Mouse (Mus musculus) stomach, postnatal 0 days (tissue): ENCODE results near the gene Fry. TPM values are rescaled to one million over a fixed set of nuclear protein-coding genes. Genes with fewer than 3 reads are reported as not detected.

Source experiments
- ATAC-seq: fragments of 200-750 bp; cut with Nextera tagmentation; 2 replicates; pipeline ENCODE4 v1.8.0; 2017; ENCODE audit not compliant: low FRiP score, low TSS enrichment
- DNase-seq: peaks from one replicate; pipeline ENCODE4 v3.0.0-alpha.2; 2016; ENCODE audit warnings: low spot score
- H3K27ac ChIP-seq: fragments of 300-500 bp; sonication (generic); replicated peaks from 2 replicates; pipeline ENCODE4 v1.5.1; 2014; ENCODE audit warnings: mild to moderate bottlenecking, control low read depth
- H3K27me3 ChIP-seq: fragments of 300-500 bp; sonication (generic); 2 replicates; pipeline ENCODE4 v1.6.1; 2014; ENCODE audit warnings: low read length; ENCODE audit not compliant: control insufficient read depth, insufficient read depth
- H3K36me3 ChIP-seq: fragments of 300-500 bp; sonication (generic); 2 replicates; pipeline ENCODE4 v1.6.1; 2014; ENCODE audit warnings: low read length, mixed read lengths; ENCODE audit not compliant: control insufficient read depth, insufficient read depth
- H3K4me1 ChIP-seq: fragments of 300-500 bp; sonication (generic); replicated peaks from 2 replicates; pipeline ENCODE4 v1.6.1; 2014; ENCODE audit warnings: antibody characterized with exemption; ENCODE audit not compliant: control insufficient read depth, insufficient read depth
- H3K4me2 ChIP-seq: fragments of 300-500 bp; sonication (generic); replicated peaks from 2 replicates; pipeline ENCODE4 v1.6.1; 2014; ENCODE audit warnings: low read depth, mild to moderate bottlenecking, control low read depth, moderate library complexity
- H3K4me3 ChIP-seq: fragments of 300-500 bp; sonication (generic); 2 replicates; pipeline ENCODE4 v1.5.1; 2014; ENCODE audit warnings: low read depth, low read length, control low read depth
- H3K9ac ChIP-seq: fragments of 300-500 bp; sonication (generic); 2 replicates; pipeline ENCODE4 v1.6.1; 2014; ENCODE audit warnings: mild to moderate bottlenecking, low read length, control low read depth, mixed read lengths
- H3K9me3 ChIP-seq: fragments of 300-500 bp; sonication (generic); 2 replicates; pipeline ENCODE4 v1.6.1; 2016; ENCODE audit warnings: low read length; ENCODE audit not compliant: control insufficient read depth
- CTCF ChIP-seq: IDR thresholded peaks from 2 replicates; pipeline ENCODE4 v1.5.1; 2016; ENCODE audit warnings: antibody characterized with exemption, low read depth, mild to moderate bottlenecking, moderate library complexity
- EP300 ChIP-seq: optimal IDR thresholded peaks from 2 replicates; pipeline ENCODE3; 2016; ENCODE audit warnings: antibody characterized with exemption
- WGBS: fragments of 180-500 bp; shearing (Covaris S2); extraction: QIAGEN DNeasy Blood & Tissue Kit; methylation state at CpG from one replicate; pipeline ENCODE4 v1.1.7; 2014; 5-methylcytosine and 5-hydroxymethylcytosine counted together
- polyA plus RNA-seq: library from polyadenylated mRNA; unstranded; fragments of >200 nt; fragmentation: Nextera tagmentation; extraction: Ambion mirVana; gene quantifications from 2 replicates; pipeline ENCODE4 v1.2.1, GENCODE M21; 2015

The Fry gene
- polyA plus RNA-seq, 1 experiment from 2014 or later, result 6.5 TPM

DNA sequence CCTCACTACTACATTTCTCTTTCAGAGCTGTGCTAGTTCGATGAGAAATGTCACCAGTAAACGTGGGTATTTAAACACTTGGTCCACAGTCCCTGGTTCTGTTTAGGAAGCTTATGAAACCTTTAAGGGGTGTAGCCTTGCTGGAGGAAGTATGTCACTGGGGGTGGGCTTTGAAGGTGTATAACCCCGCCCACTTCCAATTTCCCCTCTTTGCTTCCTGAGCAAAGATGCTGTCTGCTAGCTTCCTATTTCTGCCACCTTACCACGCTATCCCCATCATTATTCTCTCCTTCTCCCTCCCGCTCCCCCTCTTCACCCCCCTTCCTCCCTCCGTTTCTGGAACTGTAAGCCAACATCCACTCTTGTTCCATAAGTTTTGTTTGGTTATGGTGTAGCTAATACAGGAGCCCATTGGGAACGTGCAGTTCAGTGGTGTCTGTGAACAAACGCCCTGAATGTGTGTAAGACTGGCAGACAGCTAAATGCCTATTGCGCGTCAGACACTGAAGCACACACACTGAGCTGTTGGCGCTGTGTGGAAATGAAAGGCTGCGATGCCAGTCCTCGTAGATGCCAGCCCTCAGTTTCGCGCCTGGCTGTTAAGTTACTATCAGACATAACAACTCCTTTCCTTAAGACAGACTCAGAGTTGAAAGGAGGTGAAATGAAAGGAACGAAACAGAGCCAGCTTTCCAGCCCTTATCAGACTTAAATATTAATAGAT, 37.8 kb downstream of the Fry start:
- no peak overlapping the region for H3K9ac ChIP-seq
- TF ChIP-seq CTCF, result no peak
- TF ChIP-seq EP300, result no peak
- H3K9me3 ChIP-seq, result no peaks in the 10 kb centered on the region
- no peaks in the 10 kb centered on the region for H3K27me3 ChIP-seq
- ATAC-seq (no peak), DNase-seq (no peak)
- H3K4me3 ChIP-seq, result no peak overlapping the region
- no peak overlapping the region for H3K27ac ChIP-seq
- WGBS, result 82% methylated on average over 16 of the region's 16 CpGs
- no peak overlapping the region for H3K4me2 ChIP-seq
- H3K4me1 ChIP-seq, result no peaks in the 10 kb centered on the region
- no peaks in the 10 kb centered on the region for H3K36me3 ChIP-seq

DNA sequence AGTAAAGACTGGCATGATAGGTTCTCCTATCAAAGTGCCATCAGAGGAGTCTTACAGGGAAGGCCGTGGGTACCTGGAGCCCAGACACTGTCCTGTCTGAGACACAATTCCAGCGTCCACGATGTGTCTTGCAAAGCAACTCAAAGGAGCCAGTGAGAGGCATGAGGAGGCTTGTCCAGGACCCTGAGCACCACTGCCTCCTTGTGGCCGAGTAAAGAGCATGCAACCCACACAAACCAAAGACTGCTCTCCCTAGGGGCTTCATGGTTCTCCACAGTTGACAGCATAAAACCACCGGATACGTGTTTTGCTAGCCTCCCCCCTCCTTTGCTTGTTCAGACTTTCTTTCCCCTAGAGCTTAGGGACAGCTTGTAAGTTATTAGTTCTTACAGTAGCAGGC, 39.2 kb downstream of the Fry start:
- no peak overlapping the region for H3K27ac ChIP-seq
- no peak for TF ChIP-seq EP300
- peak; percentile 83 for TF ChIP-seq CTCF
- no peaks in the 10 kb centered on the region for H3K36me3 ChIP-seq
- DNase-seq, result peak; percentile 53
- no peak overlapping the region for H3K4me3 ChIP-seq
- no peaks in the 10 kb centered on the region for H3K9me3 ChIP-seq
- WGBS, result 49% methylated on average over 6 of the region's 6 CpGs
- H3K9ac ChIP-seq, result no peak overlapping the region
- H3K4me1 ChIP-seq, result no peaks in the 10 kb centered on the region
- H3K4me2 ChIP-seq, result no peak overlapping the region
- H3K27me3 ChIP-seq, result no peaks in the 10 kb centered on the region
- no peak for ATAC-seq

DNA sequence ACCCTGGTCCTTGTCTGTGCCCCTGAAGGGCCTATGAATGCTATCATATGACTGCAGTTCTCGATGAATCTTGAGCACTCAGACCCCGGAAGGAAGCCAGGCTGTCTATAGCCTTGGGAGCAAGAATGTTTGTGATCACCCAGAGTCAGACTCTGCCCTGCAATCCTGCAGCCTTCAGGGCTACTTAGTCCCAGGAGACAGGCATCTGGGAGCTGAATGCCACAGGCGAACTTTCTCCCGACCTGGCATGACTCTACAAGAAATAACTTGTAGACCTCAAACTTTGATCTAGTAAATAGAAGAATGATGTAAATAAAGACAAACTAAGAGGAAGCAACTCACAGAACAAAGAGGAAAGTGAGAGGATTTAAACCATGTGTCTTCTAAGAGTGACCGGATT, 40.7 kb downstream of the Fry start:
- Histone ChIP-seq H3K27me3 (no peaks in the 10 kb centered on the region), H3K4me1 (no peaks in the 10 kb centered on the region), H3K9ac (no peak overlapping the region), H3K4me2 (no peak overlapping the region), H3K27ac (no peak overlapping the region), H3K36me3 (no peaks in the 10 kb centered on the region), H3K4me3 (no peak overlapping the region), H3K9me3 (no peaks in the 10 kb centered on the region)
- ATAC-seq (no peak), DNase-seq (no peak)
- 46% methylated on average over 5 of the region's 5 CpGs for WGBS
- TF ChIP-seq CTCF, result no peak
- TF ChIP-seq EP300, result no peak

DNA sequence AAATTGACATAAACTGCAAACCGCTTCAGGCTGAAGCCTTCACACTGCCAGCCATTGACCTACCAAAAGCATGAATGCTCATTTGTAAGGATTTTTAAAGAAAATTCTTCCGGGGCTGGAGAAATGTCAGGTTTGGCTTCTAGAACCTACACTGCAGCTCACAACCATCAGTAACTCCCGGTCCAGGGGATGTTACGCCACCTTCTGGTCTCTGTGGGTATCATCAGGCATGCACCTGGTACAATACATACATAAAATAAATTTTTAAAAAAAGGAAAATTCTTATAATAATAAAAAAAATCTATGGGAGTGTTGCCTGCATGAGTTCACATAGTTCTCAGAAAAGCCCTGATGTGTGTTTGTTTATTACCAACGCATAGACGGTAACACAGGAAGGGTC, 42.7 kb downstream of the Fry start:
- peak; percentile 56 for TF ChIP-seq CTCF
- TF ChIP-seq EP300, result no peak
- Histone ChIP-seq H3K27me3 (no peaks in the 10 kb centered on the region), H3K27ac (no peak overlapping the region), H3K9me3 (no peaks in the 10 kb centered on the region), H3K36me3 (no peaks in the 10 kb centered on the region), H3K4me3 (no peak overlapping the region), H3K4me2 (no peak overlapping the region), H3K9ac (no peak overlapping the region), H3K4me1 (no peaks in the 10 kb centered on the region)
- DNase-seq, result no peak
- WGBS, result 80% methylated on average over 6 of the region's 6 CpGs
- no peak for ATAC-seq

DNA sequence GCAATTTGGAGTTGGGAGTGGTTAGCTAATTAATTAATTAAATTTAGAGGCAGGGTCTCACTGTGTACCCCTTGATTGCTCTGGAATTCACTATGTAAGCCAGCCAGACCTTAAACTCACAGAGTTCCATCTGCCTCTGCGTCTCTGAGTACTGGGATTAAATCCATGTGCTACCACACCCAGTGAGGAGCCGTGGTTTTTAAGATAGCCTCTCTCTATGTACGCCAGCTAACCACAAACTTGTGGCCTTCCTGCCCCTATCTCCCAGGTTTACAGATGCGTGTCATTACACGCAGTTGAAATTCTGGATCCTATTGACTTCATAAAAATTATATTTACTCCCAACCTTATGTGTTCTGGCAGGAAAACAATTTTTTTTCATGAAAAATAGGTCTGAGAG, 43.5 kb downstream of the Fry start:
- H3K36me3 ChIP-seq, result no peaks in the 10 kb centered on the region
- H3K4me3 ChIP-seq, result no peak overlapping the region
- no peak overlapping the region for H3K27ac ChIP-seq
- TF ChIP-seq EP300 (no peak), CTCF (no peak)
- no peak overlapping the region for H3K9ac ChIP-seq
- WGBS, result 60% methylated on average over 5 of the region's 5 CpGs
- ATAC-seq (no peak), DNase-seq (no peak)
- H3K27me3 ChIP-seq, result no peaks in the 10 kb centered on the region
- no peak overlapping the region for H3K4me2 ChIP-seq
- H3K9me3 ChIP-seq, result no peaks in the 10 kb centered on the region
- no peaks in the 10 kb centered on the region for H3K4me1 ChIP-seq

DNA sequence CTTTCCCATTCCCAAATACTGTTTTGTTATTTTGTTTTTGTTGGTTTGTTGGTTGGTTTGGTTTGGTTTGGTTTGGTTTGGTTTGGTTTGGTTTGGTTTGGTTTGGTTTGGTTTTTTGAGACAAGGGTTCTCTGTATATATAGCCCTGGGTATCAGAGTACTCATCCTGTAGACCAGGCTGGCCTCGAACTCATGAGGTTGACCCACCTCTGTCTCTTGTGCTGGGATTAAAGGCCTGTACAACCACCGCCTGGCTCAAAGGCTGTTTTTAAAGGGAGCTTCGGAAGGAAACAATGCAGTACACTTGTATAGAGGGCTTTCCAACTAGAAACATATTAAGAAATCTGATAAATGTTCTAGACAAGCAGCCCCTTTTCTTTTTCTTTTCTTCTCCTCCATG, 46.2 kb downstream of the Fry start:
- DNase-seq, result no peak
- H3K27me3 ChIP-seq, result no peaks in the 10 kb centered on the region
- TF ChIP-seq CTCF (no peak), EP300 (no peak)
- no peaks in the 10 kb centered on the region for H3K36me3 ChIP-seq
- no peak overlapping the region for H3K4me3 ChIP-seq
- H3K9ac ChIP-seq, result no peak overlapping the region
- no peak overlapping the region for H3K4me2 ChIP-seq
- no peak overlapping the region for H3K27ac ChIP-seq
- 79% methylated on average over 3 of the region's 3 CpGs for WGBS
- ATAC-seq, result no peak
- H3K4me1 ChIP-seq, result no peaks in the 10 kb centered on the region
- no peaks in the 10 kb centered on the region for H3K9me3 ChIP-seq
